Mouse (Mus musculus) WW6 (cell line): ENCODE results near the gene Zbed3.

Experiments used
- DNase-seq: peaks from one replicate; pipeline ENCODE4 v3.0.0-alpha.2; 2013; ENCODE audit warnings: low read depth, low spot score

Zbed3 gene

DNA sequence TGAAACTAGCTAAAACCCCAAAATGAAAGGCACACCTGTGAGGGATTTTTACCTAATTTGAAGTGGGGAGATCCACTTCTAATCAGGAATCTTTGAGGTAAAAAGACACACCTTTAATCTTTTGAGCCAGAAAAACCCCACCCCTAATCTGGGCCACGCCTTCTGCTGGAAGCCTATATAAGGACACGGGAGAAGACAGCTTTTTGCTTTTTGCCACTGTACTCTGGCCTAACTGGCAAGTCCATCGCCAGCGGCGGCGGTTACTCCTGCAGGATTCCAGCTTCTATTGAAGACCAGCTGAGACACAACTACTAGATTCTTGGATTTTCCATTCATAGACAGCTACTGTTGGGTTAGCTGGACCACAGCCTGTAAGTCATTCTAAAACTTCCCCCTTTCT lies at the start of gene Zbed3:
TSS of gene Zbed3 (plus strand) at position 213 of the 400 bp plus-strand sequence.
- no peak for DNase-seq

DNA sequence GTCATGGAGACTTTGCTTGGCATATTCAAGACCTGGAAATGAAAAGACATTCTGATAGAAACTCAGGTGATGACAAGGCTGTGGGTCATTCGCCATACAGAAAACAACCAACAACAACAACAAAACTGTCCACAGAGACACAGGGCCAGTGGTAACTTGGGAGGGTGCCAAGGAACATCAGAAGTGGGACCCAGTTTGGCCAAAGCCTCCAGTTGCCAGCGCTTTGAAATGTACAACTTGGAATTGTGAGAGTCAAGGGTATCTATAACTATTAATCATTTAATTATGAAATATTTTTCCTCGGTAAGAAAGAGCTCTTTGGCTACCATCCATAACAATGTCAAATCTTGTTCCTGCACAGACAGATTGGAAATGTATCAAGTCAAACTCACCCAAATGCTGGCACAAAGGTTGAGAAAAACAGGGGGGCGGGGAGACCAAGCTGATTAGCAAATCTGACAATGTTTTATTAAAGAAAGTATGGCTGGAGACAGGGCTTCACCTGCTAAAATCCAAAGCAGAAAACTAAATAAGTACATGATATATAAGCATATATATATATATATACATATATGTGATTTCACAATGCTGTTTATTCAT lies 44.9 kb upstream of the Zbed3 start:
- no peak for DNase-seq

DNA sequence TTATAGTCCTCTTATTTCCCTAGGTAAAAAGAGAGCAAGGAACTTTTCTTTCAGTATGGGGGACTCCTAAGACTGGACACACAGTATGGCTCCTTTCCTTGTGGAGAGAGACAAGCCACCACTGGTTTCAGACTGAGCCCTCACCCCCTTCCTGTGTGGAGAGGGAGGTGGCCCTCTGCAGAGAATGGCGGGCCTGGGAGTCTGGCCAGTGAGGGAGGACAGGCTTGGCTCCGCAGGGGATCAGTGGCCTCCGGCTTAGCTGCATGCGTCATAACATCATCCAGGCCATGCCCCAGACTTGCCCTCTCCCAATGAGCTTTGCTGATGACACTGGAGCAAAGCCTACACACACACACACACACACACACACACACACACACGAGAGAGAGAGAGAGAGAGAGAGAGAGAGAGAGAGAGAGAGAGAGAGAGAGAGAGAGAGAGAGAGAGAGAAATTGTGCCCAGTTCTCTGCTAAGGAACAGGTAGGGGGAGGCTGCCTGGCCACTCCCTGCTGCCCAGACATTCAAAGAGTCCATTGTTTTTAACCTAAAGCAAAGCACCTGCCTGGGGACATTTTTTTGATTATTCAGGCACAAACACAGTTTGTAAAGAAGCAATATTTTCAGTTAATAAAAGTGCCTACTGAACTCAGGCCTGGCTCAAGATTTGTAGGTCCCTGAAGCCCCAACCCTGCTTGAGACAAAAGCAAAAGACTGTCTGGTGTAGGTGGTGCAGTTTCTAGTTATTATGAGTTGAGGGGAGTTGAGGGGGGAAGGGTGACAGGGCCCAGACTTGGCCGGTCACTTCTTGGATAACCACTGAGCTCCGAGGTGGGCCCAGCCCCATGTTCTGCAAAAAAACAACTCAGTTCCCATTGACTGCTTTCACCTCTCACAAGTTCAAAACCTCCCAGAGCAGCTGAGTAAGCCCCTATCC lies 41.4 kb upstream of the Zbed3 start:
- no peak for DNase-seq

DNA sequence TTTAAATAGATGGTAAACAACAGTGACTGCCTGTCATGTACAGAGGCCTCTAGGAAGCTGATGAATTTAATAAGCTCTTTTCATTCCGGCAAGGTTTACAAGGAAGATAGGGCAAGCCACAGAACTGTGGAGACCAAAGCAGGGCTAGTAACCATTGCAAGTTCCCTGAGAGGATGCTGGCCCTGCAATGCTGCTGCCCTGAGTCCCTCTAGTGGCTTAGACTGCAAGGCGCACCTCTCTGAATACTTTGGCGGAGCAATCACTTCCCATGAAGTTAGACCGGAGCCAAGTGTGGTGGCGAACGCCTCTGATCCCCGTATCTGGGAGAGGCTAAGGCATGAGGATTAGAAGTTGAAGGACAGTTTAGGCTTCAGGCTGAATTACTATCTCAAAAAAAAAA lies 36.4 kb upstream of the Zbed3 start:
- peak; percentile 26 for DNase-seq

DNA sequence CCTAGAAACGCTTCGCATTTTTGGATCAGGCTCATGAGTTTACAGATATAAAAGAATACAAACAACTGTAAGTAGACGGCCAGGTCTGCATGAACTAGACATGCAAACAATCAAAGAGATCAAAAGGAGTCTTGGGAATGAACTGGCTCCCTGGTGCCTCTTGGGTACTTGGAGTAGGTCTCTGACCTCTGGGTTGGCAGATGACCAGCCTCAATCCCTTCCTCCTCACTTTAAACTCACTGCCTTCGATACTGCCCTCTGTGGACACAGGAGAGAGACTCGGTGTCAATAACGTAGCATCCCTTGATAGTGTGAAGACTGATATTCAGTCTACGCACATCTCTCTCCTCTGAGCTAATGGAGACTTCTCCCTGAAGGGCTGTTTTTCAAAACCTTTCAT lies 35.4 kb upstream of the Zbed3 start:
- no peak for DNase-seq

DNA sequence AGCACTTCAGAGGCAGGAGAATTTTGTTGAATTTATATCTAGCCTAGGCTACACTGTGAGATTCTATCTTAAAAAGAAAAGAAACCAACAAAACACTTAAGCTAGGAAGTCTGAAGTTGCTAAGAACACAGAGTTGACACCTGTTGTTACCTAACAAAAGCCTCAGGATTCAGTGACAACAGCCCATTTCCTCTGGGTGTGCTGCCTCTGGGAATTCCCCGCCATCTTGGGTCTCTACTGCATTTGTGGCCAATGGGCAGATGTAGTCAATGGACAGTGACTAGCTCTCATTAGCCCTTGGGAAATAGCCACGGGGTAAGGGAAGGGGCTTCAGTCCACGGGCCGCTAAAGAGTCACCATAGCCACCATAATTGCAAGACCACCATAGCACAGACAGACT lies 31.4 kb upstream of the Zbed3 start:
- DNase-seq: no peak

DNA sequence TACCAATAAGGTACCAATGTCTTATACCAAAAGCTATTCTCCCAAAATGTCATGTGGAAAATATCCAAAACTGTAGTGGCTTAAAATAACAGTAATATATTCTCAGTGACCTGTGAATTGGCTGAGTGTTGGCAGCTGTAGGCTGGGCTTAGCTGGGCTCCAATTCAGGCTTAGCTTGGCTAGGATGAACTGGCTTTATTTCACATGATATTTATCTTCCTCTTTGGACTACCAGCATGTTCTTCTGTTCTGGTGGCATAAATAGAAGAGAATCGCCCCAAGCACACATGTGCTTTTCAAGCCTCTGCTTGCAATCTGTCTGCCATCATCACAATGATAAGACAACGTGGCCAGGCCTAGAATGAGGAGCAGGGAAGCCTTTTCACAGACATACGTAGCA lies 23.5 kb upstream of the Zbed3 start:
- DNase-seq: no peak

DNA sequence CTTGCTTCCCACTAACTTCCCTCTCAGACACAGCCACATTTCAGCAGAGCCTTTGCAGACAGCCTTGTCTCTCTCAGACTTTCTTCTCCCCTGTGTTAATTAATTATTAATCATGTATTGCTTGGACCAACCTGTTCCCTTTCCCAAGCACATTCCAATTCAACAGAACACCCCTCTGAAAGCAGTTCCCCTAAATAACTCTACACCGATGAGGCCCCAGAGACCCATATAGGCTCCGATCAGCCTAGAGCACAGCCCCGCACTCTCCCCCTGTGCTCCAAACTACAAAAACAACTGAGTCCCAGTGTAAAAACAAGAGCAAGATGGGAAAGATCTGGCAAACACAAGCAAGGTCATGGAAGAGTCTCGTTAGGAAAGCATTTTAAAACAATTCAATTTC lies 16.8 kb upstream of the Zbed3 start:
- no peak for DNase-seq

DNA sequence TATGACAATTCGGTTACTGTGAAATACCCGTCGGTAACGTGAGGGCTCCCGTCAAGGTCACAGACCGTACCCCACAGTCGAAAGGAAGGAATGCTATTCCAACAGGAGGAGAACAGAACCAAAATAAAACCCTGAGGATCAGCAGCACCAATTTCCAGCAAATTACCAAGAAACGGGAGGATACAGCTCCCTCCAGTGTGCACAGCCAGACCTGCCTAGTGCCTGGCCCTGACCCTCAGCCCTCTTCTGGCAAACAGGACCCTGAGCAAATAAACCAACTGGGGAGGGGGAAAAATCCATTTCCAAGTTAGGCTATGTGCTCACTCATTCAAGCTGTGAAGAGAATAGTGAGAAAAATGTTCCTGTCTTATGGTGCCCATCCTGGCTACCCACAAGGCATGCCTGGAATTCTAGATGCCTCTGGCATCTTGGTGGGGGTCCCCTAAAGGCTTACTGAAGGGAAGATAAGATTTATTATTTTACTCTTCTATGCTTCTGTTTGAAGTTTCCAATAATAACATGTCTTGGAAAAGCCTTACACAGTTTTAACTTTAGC lies 16.2 kb upstream of the Zbed3 start:
- DNase-seq: no peak

DNA sequence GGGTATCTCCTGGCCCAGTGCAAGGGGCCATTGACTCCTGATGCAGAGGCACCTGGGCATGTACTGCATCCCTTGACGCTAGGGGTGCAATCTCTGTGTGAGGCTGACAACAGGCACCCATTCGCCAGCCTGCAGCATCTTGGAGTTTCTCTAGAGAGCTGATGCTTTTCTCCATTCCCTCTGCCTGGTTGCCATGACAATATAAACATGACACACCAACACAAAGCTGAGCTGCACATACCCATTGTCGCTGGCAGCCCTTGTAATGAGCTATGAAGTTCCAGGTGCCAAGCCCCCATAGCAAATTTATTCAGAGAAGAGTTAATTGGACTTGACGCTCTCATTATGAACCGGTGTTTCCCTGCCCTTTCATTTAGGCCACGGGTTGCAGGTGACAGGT lies 11.4 kb upstream of the Zbed3 start:
- DNase-seq: no peak

DNA sequence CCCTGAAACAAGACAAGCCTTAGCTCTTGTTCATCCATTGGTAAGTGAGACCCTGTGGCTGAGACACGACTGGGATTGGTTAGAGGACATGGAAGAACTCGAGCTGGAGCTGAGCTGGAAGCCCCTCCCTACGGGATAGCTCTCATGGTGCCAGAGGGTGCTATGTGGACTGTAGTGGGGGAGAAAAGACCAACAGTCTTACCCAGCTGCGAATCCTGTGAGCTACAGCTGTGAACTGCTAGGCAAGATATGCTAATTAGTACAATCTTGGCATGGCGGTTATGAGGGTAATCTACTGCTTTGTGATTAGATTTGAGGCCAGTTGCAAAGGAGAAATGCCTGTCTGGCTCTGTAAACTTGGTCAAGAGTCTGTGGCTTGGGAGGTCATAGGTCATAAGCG lies 4.3 kb upstream of the Zbed3 start:
- no peak for DNase-seq

DNA sequence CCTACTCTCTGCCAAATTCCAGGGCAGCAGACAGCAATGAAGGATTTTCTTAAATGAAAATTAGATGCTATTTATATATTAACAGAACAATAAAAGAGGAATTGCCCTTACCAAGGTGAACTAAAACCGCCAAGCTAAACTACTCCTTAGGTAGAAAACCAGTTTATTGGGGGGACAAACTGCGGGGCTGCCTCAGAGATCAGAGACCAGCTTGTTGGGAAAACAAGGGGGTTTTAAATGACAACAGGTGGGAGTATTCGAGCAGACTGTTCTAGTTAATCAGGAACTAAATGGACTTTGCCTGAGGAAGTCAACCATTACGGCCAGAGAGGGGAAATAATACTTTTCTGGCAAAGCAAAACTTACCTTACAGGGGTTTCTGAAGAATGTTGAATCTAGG lies 3.0 kb upstream of the Zbed3 start:
- no peak for DNase-seq

DNA sequence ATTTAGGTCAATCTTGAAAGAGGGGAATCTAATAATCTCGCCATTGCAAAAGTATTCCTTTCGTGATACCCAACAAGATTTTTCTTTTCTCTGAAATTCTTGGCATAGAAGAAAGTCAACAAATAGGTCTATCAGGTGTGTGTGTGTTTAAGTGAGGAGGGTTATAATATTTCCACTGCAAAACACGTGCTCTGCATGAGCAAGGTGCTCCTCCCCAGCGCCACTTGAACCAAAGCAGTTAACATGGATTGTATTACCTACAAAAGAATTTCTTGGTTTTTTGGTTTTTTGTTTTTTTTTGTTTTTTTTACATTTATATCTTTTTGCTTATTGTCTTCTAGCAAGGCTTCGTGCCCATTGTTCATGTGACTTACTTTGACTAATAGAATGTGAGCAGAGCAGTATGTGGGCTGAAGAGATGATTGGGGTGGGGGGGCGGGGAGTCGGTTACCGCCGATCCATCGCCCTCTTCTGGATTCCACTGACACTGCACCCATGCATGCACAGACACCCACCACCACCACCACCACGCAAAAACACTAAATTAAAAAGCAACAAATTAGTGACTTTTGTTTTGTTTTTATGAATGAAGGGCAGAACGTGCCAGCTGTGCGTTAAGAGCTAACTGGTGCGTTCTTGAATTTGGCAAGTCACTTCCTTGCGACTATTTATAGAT lies 676 bp downstream of the Zbed3 start:
- no peak for DNase-seq

DNA sequence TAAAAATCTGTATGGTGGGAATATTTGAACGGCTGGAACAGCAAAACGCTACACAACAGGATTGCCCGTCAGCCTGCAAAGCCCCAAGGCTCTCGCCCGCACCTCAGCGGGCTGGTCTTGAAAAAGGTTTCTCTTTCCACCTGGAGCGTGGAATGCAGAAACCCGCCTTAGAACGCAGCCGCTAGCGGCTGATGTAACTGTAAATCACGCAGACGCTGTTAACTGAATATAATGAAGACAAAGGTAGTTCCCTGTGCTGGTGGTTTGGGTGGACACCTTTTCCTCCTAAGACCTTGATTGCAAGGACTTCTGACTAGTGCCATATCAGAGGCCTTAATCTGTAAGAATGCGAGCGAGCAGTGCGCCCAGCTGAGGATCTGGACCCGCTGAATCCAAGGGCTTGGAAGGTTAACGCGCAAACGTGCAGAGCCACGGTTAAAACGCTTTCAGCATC lies 1.2 kb downstream of the Zbed3 start:
- DNase-seq: no peak

DNA sequence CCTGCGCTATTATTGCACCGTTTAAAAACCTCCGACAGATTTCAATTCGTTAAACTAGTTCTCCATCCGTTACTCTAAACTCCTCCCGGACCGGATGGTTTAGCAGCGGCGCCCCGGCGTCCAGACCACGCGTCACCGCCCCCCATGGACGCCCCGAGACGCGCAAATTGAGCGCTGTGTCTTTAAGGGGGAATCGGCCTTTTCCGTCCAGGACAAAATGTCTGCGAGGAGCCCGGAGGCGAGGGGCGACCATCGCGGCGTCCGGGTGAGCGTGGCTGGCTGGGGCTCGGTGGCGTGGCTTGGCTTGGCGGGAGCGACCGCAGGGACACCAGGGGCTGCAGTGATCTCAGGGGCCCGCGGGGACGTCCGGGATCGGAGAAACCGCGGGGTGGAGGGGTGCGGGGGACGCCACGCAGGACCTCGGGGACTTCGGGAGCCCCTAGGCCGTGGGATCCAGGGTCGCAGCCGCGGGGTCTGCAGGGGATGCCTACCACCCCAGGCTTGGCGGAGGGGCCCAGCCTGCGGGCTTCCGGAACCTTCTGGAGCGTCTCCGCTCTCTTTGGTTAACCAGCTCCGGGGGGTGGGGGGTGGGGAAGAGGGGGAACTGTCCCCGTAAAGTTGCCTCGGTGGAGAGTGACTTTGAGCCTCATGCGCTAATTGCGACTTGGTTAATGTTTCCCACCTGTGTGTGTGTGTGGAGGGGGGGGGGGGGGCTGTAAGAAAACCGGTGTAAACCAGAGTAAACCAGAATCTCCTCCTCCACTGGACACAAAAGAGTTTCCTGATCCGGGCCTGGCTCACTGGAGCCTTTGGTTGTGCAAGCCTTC lies 1.9 kb downstream of the Zbed3 start:
- no peak for DNase-seq

DNA sequence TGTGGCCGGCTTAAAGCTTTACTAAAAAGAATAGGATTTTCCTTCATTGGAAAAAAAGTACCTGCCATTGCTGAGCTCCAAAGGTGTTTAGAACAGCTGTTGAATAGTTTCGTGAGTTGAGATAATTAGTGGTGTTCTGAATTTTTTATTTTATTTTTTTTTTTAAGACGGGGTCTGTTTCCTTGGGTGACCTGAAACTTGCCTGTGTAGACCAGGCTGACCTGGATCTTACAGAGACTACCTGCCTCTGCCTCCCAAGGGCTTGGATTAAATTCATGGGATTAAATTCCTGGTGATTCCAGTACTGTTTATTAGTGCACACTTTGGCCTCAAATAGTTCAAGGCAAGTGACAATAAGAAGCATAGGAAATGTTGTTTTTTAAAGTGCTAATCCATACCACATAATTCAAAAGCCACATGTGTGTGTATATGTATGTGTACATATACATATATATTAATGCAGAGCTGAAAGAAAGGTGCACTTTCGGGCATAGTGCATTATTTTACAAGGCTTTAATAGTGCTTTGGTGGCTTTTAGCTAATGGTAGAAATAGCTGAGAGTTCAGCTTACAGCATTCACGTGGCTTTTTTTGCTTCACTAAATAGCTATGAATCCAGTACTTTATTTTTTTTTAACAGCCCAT lies 2.6 kb downstream of the Zbed3 start:
- DNase-seq: no peak

DNA sequence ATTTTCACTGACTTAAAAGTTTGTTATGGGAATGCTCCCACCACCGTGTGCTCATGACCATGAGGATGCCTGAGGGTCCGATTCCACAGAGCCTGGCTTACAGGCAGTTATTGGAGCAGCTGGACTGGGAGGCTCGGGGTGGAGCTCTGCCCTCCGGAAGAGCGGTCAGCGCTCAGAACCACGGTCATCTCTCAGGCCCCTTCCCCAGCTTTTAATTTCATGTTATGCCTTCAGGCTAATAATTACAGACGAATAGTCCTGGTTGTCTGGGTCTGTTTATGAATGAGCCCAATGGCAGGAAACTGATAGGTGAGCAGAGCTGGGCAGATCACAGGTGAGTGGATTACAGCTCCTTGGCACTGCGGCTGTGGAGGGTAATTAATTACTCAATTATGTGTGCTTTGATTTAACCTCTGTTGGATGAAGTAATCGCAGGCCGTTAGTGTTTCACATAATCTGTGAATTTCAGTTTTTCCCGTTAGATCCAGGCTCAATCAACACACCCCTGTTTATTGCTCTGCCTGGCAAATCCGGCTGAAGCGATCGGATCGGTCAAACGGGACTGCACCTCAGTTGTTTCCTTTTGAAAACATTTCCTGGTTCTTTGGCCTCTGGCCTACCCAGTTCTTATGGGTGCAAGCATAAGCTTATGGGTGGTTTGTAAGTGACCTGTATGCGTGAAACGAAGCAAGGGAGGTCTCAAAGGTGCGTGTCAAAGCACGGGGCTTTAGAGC lies 3.4 kb downstream of the Zbed3 start:
- no peak for DNase-seq

DNA sequence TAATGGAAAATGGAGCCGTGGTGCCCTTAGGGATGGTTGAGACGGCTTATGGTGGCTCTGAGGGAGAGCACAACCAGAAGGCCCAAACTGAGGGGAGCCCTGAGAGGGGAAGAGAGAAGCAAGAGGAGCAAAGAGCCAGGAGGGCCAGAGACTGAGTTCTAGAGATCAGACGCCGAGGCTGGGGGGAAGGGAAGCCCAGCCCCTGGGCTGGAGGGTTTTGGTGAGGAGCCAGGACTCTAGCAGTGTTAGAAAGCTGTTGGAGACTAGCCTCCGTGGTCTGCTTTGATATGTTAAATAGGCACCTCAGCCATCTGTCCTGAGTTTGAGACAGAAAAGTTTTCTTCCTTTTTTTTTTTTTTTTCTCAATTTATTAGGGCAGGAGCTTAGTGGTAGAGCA lies 3.9 kb downstream of the Zbed3 start:
- peak; percentile 29 for DNase-seq

DNA sequence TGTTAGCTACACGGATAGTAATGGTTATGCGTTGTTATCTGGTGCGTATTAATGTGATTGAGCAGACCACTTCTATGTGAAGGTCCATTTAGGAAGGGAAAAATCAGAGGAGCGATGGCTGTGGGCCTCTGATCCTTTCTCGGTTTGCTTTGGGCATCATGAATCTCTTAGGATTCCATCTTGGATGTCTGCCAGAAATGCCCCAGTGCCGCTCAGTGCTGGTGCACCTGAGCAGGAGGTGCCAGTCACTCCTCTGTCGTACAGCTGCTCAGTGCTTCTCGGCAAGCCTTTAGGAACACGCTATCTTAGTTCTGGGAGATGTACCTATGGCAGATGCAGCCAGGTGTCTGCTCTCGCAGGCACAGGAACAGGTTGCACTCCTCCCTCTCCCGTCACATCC lies 5.4 kb downstream of the Zbed3 start:
- no peak for DNase-seq

DNA sequence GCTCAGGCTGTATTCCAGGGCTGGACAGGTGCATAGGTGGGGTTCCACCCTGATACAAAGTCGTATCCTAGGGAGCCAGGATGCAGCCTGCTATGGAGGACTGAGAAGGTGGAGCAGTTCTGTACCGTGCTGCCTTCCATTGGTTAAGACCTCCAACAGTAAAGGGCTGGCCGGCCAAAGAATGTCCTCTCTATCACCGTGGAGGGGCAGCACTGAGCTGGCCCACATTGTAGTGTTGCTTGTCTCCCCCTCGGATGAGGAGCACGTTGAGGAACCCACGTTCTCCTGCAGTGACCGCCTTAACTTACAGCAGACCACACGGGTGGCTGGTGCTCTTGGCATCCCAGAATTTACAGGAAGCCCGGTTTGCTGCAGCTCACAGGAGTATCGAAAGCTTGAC lies 7.1 kb downstream of the Zbed3 start:
- DNase-seq: no peak
